Mouse (Mus musculus) spleen, postnatal 4 days (tissue): ENCODE results near the gene Rps27l.
"Not testable (repeated sequence)": the region's sequence is repeated elsewhere in the genome, so short reads cannot be mapped to it uniquely, and the experiment has no call there.

Experiments
- DNase-seq, 2 experiments: peaks; one replicate each; pipeline ENCODE4 v3.0.0; 2022; ENCODE audit warnings: low spot score in 2 of 2

The Rps27l gene

GRCm38 (mm10) chr9:66945647-66946641 is at the start of gene Rps27l:
Rps27l (plus strand) TSS chr9:66946086.
- peak; percentile 95 to 98 for DNase-seq

GRCm38 (mm10) chr9:66896951-66897350 is 48.9 kb upstream of the Rps27l start:
- no peak for DNase-seq

GRCm38 (mm10) chr9:66897851-66898250 is 48.0 kb upstream of the Rps27l start:
- no peak for DNase-seq

- DNase-seq: no peak
Observed at GRCm38 (mm10) chr9:66899072-66899471, 46.8 kb upstream of the Rps27l start.

GRCm38 (mm10) chr9:66899526-66899925 is 46.4 kb upstream of the Rps27l start:
- DNase-seq: no peak

- DNase-seq: no peak
Observed at GRCm38 (mm10) chr9:66905990-66906389, 39.9 kb upstream of the Rps27l start.

GRCm38 (mm10) chr9:66907126-66907525 is 38.8 kb upstream of the Rps27l start:
- peak in 1 of 2 experiments; percentile 56 for DNase-seq

- DNase-seq: no peak
Observed at GRCm38 (mm10) chr9:66907746-66908397, 38.0 kb upstream of the Rps27l start.

GRCm38 (mm10) chr9:66909922-66910321 is 36.0 kb upstream of the Rps27l start:
- no peak for DNase-seq

GRCm38 (mm10) chr9:66910677-66911076 is 35.2 kb upstream of the Rps27l start:
- no peak for DNase-seq

- DNase-seq: no peak
Observed at GRCm38 (mm10) chr9:66912304-66912703, 33.6 kb upstream of the Rps27l start.

GRCm38 (mm10) chr9:66913254-66913934 is 32.5 kb upstream of the Rps27l start:
- not testable (repeated sequence) for DNase-seq

GRCm38 (mm10) chr9:66914540-66914939 is 31.3 kb upstream of the Rps27l start:
- DNase-seq: no peak

GRCm38 (mm10) chr9:66915401-66915800 is 30.5 kb upstream of the Rps27l start:
- no peak for DNase-seq

- DNase-seq: peak in 1 of 2 experiments; percentile 45
Observed at GRCm38 (mm10) chr9:66915869-66916785, 29.8 kb upstream of the Rps27l start.

- no peak for DNase-seq
Observed at GRCm38 (mm10) chr9:66917216-66917891, 28.5 kb upstream of the Rps27l start.

GRCm38 (mm10) chr9:66917892-66918255 is 28.0 kb upstream of the Rps27l start:
- no peak for DNase-seq

GRCm38 (mm10) chr9:66918672-66919330 is 27.1 kb upstream of the Rps27l start:
- no peak for DNase-seq

GRCm38 (mm10) chr9:66919382-66919971 is 26.4 kb upstream of the Rps27l start, which contains the start of gene Rab8b:
Rab8b (minus strand) TSS chr9:66919687.
- DNase-seq: peak; percentile 98 to 99
